Mouse (Mus musculus): ENCODE measurements around the gene Il17c.
A peak's percentile ranks its signal among the peaks of the same experiment; 100 is the strongest.

The Il17c gene

GRCm38 (mm10) chr8:122460524-122461472, 39.0 kb downstream of the Il17c start, which contains the start of gene Snai3:
Gene Snai3 (minus strand): TSS chr8:122460733.
- DNase-seq, result peak; percentile 69

GRCm38 (mm10) chr8:122461473-122462148, 39.8 kb downstream of the Il17c start:
- DNase-seq, result no peak

- DNase-seq, result no peak
These were observed 40.7 kb downstream of the Il17c start for GRCm38 (mm10) chr8:122462510-122462909.

- no peak for DNase-seq
These were observed 42.1 kb downstream of the Il17c start for GRCm38 (mm10) chr8:122463651-122464640.

GRCm38 (mm10) chr8:122464985-122465384, 43.2 kb downstream of the Il17c start:
- DNase-seq, result no peak

- no peak for DNase-seq
These were observed 46.0 kb downstream of the Il17c start for GRCm38 (mm10) chr8:122467816-122468215.

- no peak for DNase-seq
These were observed 47.6 kb downstream of the Il17c start for GRCm38 (mm10) chr8:122469407-122469806.

GRCm38 (mm10) chr8:122469965-122470364, 48.1 kb downstream of the Il17c start:
- DNase-seq, result no peak

GRCm38 (mm10) chr8:122470691-122471090, 48.9 kb downstream of the Il17c start:
- DNase-seq, result no peak
